ENCODE assay signal across 8 mouse cellular contexts in genomic region chr5:114859253-114859652, GRCm38 (mm10). TPM values are rescaled to one million over a fixed set of nuclear protein-coding genes. Genes with fewer than 3 reads are reported as not detected.
A peak's percentile ranks its signal among the peaks of the same experiment; 100 is the strongest.
DNase-seq lines count a peak whose midpoint lies in the region; ATAC-seq and TF ChIP-seq lines count a peak whose summit lies in the region.

No protein-coding gene starts in this region.

- intact Hi-C loops in gastrocnemius, adult 2 months (cut with DNase I) = no loop called here
- intact Hi-C loops in left cerebral cortex, adult 2 months (cut with DNase I) = loop anchor here (2.0 to 5.0 kb wide), 2 partner anchors 34 to 157 kb away; no protein-coding TSS in a partner anchor

- H3K27ac ChIP-seq in gastrocnemius, adult 2 months = no peak overlapping the region
- H3K27ac ChIP-seq in left cerebral cortex, adult 2 months = no peak overlapping the region

- peak overlapping the region; percentile 50 for H3K4me3 ChIP-seq in gastrocnemius, adult 2 months
- peak overlapping the region; percentile 21 for H3K4me3 ChIP-seq in left cerebral cortex, adult 2 months

- peak; percentile 56 for DNase-seq in T-cell, adult 2 months (ENCODE audit: low spot score)
- DNase-seq in cerebellum, postnatal 36 days = peak; percentile 82 to 87
- DNase-seq in gastrocnemius, adult 2 months = peak; percentile 73
- peak; percentile 42 for DNase-seq in hindlimb bud, embryonic 11.5 days (ENCODE audit: extremely low spot score, low read depth, low spot score)
- DNase-seq in left cerebral cortex, adult 2 months (ENCODE audit: extremely low spot score in 1 of 2, low spot score in 2 of 2) = peak; percentile 66 to 68
- peak; percentile 77 for DNase-seq in right cerebral cortex, postnatal 14 days
- DNase-seq in adipocyte (ENCODE audit: low spot score) = no peak

- ATAC-seq in megakaryocyte-erythroid progenitor cell, adult 5-6 weeks (replicated peaks; ENCODE audit: low FRiP score, low TSS enrichment, poor library complexity, severe bottlenecking) = peak; percentile 67; the same call in 1 of the 2 replicates

- peak; percentile 80 for TF ChIP-seq CTCF in gastrocnemius, adult 2 months (IDR thresholded peaks at IDR 0.05)
- peak; percentile 78 for TF ChIP-seq CTCF in left cerebral cortex, adult 2 months (IDR thresholded peaks at IDR 0.05)

RNA-seq across cellular contexts. Expression of gene Gm9936, which starts 0.8 kb away (rescaled TPM):
- not detected for total RNA-seq in gastrocnemius, adult 2 months (2021)
- total RNA-seq in left cerebral cortex, adult 2 months (2021) = 1 to 10 TPM; 1.0 to 1.5 TPM
- total RNA-seq in megakaryocyte-erythroid progenitor cell, adult 5-6 weeks (2014; fragmentation: Nextera tagmentation) = not detected in 2 replicates
- not detected in 2 replicates for total RNA-seq in megakaryocyte-erythroid progenitor cell, adult 5-6 weeks (2017)

RNA-seq across cellular contexts. Expression of gene 4930519G04Rik, which starts 5.8 kb away (rescaled TPM):
- not detected for total RNA-seq in gastrocnemius, adult 2 months (2021)
- not detected for total RNA-seq in left cerebral cortex, adult 2 months (2021)
- not detected in 2 replicates for total RNA-seq in megakaryocyte-erythroid progenitor cell, adult 5-6 weeks (2014; fragmentation: Nextera tagmentation)
- total RNA-seq in megakaryocyte-erythroid progenitor cell, adult 5-6 weeks (2017) = not detected in 2 replicates

RNA-seq across cellular contexts. Expression of gene 1500011B03Rik, which starts 36.0 kb away (rescaled TPM):
- 1 to 10 TPM; 3.9 to 4.6 TPM for total RNA-seq in gastrocnemius, adult 2 months (2021)
- 100 to 1,000 TPM; 144 to 161 TPM for total RNA-seq in left cerebral cortex, adult 2 months (2021)
- 55.0 and 65.2 TPM in 2 replicates for total RNA-seq in megakaryocyte-erythroid progenitor cell, adult 5-6 weeks (2014; fragmentation: Nextera tagmentation)
- 49.4 and 53.2 TPM in 2 replicates for total RNA-seq in megakaryocyte-erythroid progenitor cell, adult 5-6 weeks (2017)

RNA-seq across cellular contexts. Expression of gene Oasl2, which starts 37.5 kb away (rescaled TPM):
- 1 to 10 TPM; 1.1 to 2.0 TPM for total RNA-seq in gastrocnemius, adult 2 months (2021)
- total RNA-seq in left cerebral cortex, adult 2 months (2021) = 1 to 10 TPM; 1.6 to 1.7 TPM
- total RNA-seq in megakaryocyte-erythroid progenitor cell, adult 5-6 weeks (2014; fragmentation: Nextera tagmentation) = 3.9 and 6.3 TPM in 2 replicates
- total RNA-seq in megakaryocyte-erythroid progenitor cell, adult 5-6 weeks (2017) = 5.8 and 9.7 TPM in 2 replicates

Comparison
In these comparisons a context has a peak if more than half of its experiments do, and no peak if none do; other contexts are left out.
1. RNA of gene 1500011B03Rik, which starts 36.0 kb away (total RNA-seq): 144 to 161 TPM in left cerebral cortex, adult 2 months and 49.4 to 65.2 TPM in megakaryocyte-erythroid progenitor cell, adult 5-6 weeks; 3.9 to 4.6 TPM in gastrocnemius, adult 2 months; every median in the first group is over 4 times any median in the second.